Mouse (Mus musculus): ENCODE data around the gene Cox7a1.

GRCm38 (mm10) chr7:30136826-30137225 lies 47.1 kb upstream of the Cox7a1 start:
- TF ChIP-seq CTCF (IDR thresholded peaks at IDR 0.05; ENCODE audit: extremely low read depth, insufficient read depth, insufficient read length, insufficient replicate concordance) (no peak), POLR2A (IDR thresholded peaks at IDR 0.05; ENCODE audit: low read depth, low read length) (no peak)

Data from spleen, adult 2 months (tissue).